Mouse (Mus musculus) testis, adult 2 months (tissue): Measurements from ENCODE around the gene Col4a3bp.

ENCODE experiments used
- CTCF ChIP-seq: fragments of 200-500 bp; IDR thresholded peaks from 2 replicates; pipeline ENCODE4 v1.5.1; 2012; ENCODE audit warnings: low read depth, mild to moderate bottlenecking, inconsistent platforms, low read length, moderate library complexity; ENCODE audit not compliant: control insufficient read depth, insufficient read depth, insufficient replicate concordance
- POLR2A ChIP-seq: fragments of 200-500 bp; IDR thresholded peaks from 2 replicates; pipeline ENCODE4 v1.6.1; 2012; ENCODE audit warnings: low read depth, mild to moderate bottlenecking, inconsistent platforms, low read length, moderate library complexity; ENCODE audit not compliant: control insufficient read depth

DNA sequence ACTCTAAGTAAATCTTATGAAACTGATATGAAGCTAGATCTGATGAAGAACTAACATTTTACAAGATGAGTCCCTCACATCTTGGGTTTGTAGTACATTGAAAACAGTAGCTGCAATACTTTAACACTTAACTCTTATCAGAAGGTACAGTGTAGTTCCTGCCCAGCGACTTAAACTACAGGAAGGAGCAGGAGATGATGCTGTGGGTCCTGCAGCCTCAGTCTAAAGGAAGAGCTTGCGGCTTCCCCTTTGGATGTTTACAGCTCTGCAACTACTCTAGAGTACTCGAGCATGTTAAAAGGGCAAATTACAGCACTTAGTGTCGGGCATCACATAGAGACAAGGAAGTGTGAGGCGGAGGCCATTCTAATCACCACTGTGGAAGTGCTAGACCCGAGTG lies 36.1 kb upstream of the Col4a3bp start:
- no peak for TF ChIP-seq POLR2A
- TF ChIP-seq CTCF = no peak
